Mouse (Mus musculus): Measurements from ENCODE around the gene Tdrd1.

DNA sequence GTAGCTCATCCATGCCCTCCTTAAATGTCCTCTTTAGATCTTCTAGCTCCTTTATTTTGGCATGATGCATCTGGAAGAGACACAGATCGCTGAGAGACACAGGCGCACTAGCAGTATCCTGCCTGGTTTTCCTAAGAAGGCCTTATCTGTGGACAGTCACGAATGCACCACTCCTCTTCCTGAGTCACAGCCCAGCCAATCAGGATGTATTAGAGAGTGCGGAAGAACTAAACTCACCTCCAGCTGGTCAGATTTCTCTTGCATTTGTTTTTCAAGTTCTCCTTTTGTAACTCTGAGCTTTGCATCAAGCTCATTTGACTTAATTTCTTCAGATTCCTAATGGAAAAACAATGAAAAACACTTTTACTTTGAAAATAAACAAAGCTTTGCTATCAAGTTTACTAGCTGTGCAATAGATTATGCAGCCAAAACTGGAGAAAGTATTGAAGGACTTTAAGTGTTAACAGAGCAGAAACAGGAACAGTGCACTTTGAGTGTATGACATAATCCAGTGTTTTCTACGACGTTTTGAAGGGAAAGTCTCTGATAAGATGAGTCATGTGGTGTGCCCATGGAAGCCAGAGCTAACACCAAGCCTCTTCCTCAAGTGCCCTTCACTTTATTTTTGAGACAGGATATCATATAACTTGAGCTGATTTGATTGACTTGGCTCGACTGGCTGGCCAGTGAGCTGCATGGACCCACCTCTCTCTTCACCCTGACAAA is 24.9 kb upstream of the Tdrd1 start:
- no peak for TF ChIP-seq POLR2A (IDR thresholded peaks at IDR 0.05; ENCODE audit: control insufficient read depth, extremely low read depth, insufficient read depth, low read length, poor library complexity)
- no peak for TF ChIP-seq CTCF (IDR thresholded peaks at IDR 0.05; ENCODE audit: borderline replicate concordance, control insufficient read depth, extremely low read depth, insufficient read depth, low read length, poor library complexity)
